Comparison of ENCODE assay signal across 19 mouse cellular contexts in genomic region chr4:28912028-28912427, GRCm38 (mm10).
"Had no signal": no experiment of that assay in that cellular context is flagged by ENCODE, and none has a peak within 500 bp of the region (broad histone marks: within the 10 kb centered on the region; RNA-seq: fewer than 3 reads in every experiment).

No protein-coding gene starts in this region.

- ATAC-seq: liver, postnatal 0 days; lung, postnatal 0 days; midbrain, embryonic 15.5 days had no signal

- DNase-seq: kidney, adult 11 months; kidney, adult 9 months; kidney, postnatal 36 days; left cerebral cortex, postnatal 4 days; liver, postnatal 0 days; lung, embryonic 14.5 days; retina, postnatal 1 day; thymus, adult 18-20 months; thymus, postnatal 4 days had no signal

- H3K9ac ChIP-seq: limb, embryonic 12.5 days; limb, embryonic 15.5 days; liver, embryonic 14.5 days; liver, postnatal 0 days; lung, embryonic 14.5 days; midbrain, embryonic 12.5 days; midbrain, embryonic 15.5 days; neural tube, embryonic 13.5 days had no signal

- H3K36me3 ChIP-seq: limb, embryonic 12.5 days; limb, embryonic 15.5 days; midbrain, embryonic 12.5 days; midbrain, embryonic 15.5 days; neural tube, embryonic 13.5 days had no signal

- H3K9me3 ChIP-seq: limb, embryonic 12.5 days; limb, embryonic 15.5 days; midbrain, embryonic 12.5 days; midbrain, embryonic 15.5 days; neural tube, embryonic 13.5 days had no signal

- H3K27ac ChIP-seq: limb, embryonic 12.5 days; limb, embryonic 15.5 days; liver, embryonic 14.5 days; macrophage; midbrain, embryonic 12.5 days; midbrain, embryonic 15.5 days; neural tube, embryonic 13.5 days had no signal

- H3K4me2 ChIP-seq: limb, embryonic 12.5 days; limb, embryonic 15.5 days; liver, embryonic 11.5 days; lung, embryonic 14.5 days; midbrain, embryonic 12.5 days; midbrain, embryonic 15.5 days; neural tube, embryonic 13.5 days had no signal

- H3K4me1 ChIP-seq: limb, embryonic 12.5 days; limb, embryonic 15.5 days; midbrain, embryonic 15.5 days; neural tube, embryonic 13.5 days had no signal

- H3K4me3 ChIP-seq: limb, embryonic 12.5 days; limb, embryonic 15.5 days; midbrain, embryonic 12.5 days; midbrain, embryonic 15.5 days; myocyte; neural tube, embryonic 13.5 days had no signal

- H3K27me3 ChIP-seq: limb, embryonic 12.5 days; limb, embryonic 15.5 days; midbrain, embryonic 12.5 days; midbrain, embryonic 15.5 days; neural tube, embryonic 13.5 days had no signal
